Mouse (Mus musculus) left cerebral cortex, adult 8-10 months (tissue): Measurements from ENCODE around the gene Fnbp1. TPM values are rescaled to one million over a fixed set of nuclear protein-coding genes. Genes with fewer than 3 reads are reported as not detected.
A peak's percentile ranks its signal among the peaks of the same experiment; 100 is the strongest.

ENCODE experiments used
- DNase-seq, 2 experiments: peaks; one replicate each; pipeline ENCODE4 v3.0.0; 2022; ENCODE audit warnings: low spot score in 2 of 2
- total RNA-seq, 4 experiments: library from RNA; stranded (reverse); gene quantifications; 2 replicates each; pipeline ENCODE4 v1.2.4; 2022

Fnbp1 gene
- total RNA-seq, 4 experiments from 2014 or later: 117 to 135 (median 123) TPM

DNA sequence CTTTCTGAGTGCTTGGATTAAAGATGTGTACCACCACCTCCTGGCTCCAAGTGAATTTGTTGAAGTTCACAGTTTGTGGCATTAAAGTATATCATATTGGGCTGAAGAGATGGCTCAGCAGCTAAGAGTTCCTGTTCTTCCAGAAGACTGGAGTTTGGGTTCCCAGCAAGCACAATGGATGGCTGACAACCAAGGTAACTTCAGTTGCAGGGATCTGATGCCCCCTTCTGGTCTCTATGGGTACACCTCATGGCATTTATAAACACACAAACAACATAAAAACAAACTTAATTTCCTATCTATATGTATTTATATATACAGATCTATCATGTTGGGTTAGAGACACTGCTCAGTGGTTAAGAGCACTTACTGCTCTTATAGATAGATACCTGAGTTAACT is 9.0 kb upstream of the Fnbp1 start:
- no peak for DNase-seq

GRCm38 (mm10) chr2:31147054-31147453 is 5.2 kb upstream of the Fnbp1 start:
- no peak for DNase-seq

DNA sequence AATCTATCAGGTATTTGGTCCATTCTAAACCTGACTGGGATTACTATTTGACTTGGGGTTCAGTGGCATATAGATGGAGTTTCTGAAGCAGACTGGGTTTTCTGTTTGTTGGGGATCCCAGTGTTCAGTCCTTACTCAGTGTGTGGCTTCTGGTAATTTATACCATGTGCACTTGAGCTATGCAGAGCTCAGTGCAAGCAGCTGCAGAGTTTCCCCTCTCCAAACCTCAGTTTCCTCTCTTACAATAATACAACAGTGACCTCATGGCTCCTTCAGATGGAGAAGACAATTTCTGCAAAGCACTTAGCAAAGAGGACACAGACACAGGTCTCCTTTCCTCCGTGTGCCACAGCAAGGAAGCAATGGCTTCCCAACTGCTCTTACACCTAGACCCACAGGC is 3.1 kb upstream of the Fnbp1 start:
- DNase-seq: no peak

DNA sequence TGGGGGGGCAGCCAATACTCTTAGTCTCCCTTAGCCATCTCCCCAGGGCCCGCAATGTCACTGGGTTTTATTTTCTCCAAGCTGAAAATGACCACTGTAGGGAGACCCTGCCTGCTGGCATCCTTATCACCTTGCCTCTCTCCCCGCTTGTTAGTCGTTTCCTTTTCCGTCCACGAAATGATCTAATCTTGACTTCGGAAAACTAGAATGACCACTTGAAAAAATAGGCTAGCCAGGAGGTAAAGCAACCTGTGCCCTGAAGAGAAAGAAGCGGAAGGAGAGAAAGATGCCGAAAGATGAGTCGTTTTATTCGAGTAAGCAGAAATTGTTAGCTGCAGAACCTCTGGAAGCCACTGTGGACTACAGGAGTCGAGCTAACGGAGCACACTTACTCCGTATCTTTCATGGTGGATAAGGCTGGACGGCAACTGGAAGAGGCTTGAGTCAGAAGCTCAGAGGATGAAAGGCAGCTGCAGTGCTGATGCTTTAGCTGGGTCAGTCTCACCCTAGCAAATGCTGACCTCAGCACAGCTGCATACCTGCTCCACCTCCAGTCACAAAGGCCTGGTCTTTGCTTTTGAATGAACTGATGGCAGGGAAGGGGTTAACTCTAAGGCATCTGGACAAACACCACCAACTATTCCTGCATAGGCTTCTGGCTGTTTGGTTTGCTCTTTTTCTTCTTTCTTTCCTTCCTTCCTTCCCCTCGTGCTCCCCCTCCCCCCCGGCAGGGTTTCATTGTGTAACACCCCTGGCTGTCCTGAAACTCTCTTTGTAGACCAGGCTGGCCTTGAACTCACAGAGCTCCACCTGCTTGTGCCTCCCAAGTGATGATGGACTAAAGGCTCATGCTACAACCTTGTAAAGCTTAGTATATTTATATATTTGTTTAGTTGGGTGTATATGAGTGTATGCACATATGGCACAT is 2.2 kb upstream of the Fnbp1 start:
- no peak for DNase-seq

DNA sequence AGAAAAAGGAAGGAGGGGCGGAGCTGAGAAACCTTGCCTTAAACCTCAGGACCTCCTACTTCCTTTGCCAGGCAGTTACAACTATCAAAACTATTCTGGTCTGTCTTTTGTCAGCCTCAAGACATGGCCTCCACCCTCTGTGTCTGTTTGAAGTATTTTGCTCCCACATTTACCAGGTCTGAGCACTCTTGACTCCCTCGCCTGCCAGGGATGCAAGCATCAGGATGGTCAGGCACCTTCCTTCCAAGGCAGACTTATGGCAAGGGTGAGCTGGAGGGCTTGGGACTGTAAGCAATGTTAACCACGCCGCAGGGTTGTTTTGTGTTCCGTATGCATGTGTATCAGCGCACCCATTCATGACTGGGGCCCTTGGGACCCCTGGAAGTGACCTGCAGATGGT is 1.5 kb upstream of the Fnbp1 start:
- DNase-seq: no peak

DNA sequence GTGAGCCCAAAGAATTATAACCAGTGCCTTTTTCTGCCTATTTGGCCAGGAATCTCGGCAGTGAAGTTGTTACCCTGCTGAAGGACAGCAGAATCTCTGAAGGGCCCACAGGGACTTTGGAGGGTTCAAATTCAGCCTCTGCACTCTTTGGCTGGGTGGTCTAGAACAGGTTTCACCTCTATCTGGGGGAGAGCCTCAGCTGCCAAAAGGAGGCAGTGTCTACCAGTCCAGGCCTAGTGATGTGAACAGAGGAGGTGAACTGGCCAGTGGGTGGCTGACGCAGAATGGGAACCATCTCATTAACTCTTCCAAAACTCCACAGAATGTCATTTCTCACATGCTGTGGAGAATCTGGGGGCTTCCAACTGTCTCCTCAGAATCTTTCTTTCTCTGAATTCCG is 697 bp upstream of the Fnbp1 start:
- no peak for DNase-seq

- peak in 1 of 2 experiments; percentile 28 for DNase-seq
These were observed 538 bp downstream of the Fnbp1 start for GRCm38 (mm10) chr2:31141074-31141866.

- DNase-seq: no peak
These were observed 1.1 kb downstream of the Fnbp1 start for GRCm38 (mm10) chr2:31140772-31141073.

DNA sequence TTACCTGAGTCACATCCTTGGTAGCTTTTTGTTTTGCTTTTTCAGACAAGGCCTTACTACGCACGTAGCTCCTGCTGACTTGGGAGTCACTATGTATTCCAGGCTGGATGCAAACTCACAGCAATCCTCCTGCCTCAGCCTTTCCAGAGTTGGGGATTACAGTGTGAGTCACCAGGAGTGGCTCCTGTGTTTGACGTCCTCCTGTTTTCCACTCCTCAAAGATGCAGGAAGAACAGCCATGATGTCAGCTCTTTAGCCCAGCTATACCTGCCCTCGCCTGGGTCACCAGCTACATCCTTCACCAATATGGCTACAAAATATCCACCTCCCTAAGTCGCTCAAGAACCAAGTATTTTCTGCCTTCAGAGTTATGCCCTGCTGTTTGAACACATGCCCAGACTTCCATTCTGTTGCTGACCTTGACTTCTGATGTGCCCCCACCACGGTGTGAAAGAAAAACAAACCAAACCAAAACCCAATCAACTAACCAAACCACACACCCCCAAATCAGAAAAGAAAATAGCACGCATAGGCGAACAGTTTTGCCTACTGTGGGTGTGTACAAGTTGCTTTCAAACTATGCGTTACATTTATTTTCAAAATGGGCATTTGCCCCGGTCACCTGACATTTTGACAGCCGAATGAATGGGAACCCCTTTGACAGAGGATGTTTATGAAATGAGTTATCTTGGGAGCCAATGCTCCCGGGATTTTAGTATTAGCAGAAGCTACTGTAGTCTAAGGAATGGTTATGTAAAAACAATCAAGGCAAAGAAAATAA is 1.6 kb downstream of the Fnbp1 start:
- no peak for DNase-seq

DNA sequence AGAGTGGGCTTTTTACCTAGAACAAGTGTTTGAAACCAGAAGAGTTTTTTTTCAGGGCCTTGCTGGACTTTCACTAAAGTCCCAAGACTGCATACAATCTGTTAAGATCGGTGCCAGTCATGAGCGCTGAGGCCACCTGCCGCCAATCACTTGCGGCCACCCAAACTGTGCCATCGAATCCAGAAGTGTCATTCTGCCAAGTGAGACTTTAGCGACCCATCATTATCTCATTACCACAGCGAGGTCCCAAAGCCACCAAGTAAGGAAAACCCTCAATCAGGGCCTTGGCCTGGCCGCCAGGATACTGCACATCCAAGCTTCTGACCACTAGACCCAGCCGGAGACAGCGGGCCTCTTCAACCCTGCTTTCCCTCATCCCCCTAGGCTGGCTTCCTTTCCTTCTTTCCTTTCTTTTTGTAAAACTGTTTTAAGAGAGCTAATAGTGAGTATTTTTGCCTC is 2.6 kb downstream of the Fnbp1 start:
- no peak for DNase-seq

DNA sequence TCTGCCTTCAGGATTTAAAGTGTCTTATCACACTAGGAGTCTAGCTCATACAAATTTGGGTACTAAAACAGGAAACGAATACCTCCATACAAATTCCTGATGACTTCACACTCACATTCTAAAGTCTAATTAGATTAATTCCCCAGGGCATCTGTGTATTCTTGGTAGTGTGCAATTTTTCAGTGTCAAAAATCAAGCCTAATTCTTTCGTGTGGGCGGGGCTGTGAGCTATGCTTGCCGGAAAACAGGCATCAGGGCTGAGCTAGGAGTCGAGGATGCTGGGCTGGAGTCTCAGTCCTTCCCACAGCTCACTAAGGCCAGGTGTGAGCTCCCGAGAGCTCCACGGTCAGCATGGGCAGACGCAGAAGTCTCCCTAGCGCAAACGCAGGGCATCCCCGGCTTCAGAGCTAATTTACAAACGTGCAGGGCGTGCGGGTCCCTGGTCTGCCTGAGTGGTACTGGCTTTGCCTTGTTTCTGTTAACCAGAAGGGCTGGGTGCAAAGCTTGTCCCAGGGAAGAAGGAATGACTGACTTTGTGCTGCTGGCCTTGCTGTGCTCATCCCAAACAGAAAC is 4.7 kb downstream of the Fnbp1 start:
- no peak for DNase-seq

DNA sequence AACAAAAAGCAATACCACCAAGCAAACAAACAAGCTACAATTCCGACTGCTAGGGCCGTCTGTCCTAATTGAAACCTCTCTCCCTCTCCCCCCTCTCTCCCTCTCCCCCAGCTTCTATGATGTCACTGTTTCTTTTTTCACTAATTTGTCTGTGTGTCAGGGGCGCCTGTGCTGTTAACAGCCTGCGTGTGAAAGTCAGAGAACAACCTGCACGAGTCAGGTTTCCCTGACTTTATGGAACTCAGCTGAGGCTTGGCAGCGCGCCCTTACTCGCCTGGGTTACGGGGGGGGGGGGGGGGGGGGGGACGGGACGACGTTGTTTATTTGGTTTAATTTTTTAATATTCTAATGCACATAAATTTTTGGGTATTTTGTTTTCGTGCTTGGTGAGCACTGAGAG is 5.5 kb downstream of the Fnbp1 start:
- DNase-seq: no peak

DNA sequence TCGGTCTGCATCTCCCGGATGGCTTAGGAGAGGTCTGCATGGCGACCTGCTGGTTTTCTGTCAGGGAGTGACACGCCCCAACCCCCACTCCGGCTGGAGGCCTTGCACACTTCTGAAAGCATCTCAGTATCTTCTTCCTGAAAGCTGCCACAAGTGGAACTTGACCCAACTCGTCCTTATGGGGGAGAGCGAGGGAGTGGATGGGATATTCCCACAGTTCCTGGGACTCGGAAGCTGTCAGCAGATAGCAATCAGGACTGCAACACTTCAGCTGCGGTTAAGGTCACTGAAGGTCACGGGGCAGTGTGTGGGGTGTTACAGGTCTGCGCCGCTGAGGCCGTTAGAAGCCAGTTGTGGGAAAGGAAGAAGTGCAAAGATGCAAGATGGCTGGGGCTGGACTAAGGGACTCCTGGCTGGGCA is 6.3 kb downstream of the Fnbp1 start:
- no peak for DNase-seq

GRCm38 (mm10) chr2:31133981-31134380 is 7.8 kb downstream of the Fnbp1 start:
- DNase-seq: no peak

DNA sequence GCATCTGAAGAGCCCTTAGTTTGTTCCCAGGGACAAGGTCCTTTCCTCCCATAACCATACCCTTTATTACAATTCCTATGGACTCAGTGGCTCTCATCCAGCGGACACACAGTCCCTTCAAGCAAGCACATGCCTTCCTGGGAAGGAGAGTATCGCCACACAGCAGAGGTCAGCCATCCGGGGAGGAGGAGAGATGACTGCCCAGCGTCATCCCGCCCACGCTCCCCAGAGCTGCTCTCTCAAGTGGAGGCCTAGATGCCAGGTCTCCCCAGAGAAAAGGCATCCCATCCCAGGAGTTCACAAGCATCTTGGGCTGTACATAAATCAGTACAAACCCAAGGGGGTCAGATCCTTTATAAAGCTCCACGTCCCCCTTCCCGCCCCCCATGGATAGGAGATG is 9.1 kb downstream of the Fnbp1 start:
- no peak for DNase-seq

GRCm38 (mm10) chr2:31130815-31131299 is 11.0 kb downstream of the Fnbp1 start:
- no peak for DNase-seq

DNA sequence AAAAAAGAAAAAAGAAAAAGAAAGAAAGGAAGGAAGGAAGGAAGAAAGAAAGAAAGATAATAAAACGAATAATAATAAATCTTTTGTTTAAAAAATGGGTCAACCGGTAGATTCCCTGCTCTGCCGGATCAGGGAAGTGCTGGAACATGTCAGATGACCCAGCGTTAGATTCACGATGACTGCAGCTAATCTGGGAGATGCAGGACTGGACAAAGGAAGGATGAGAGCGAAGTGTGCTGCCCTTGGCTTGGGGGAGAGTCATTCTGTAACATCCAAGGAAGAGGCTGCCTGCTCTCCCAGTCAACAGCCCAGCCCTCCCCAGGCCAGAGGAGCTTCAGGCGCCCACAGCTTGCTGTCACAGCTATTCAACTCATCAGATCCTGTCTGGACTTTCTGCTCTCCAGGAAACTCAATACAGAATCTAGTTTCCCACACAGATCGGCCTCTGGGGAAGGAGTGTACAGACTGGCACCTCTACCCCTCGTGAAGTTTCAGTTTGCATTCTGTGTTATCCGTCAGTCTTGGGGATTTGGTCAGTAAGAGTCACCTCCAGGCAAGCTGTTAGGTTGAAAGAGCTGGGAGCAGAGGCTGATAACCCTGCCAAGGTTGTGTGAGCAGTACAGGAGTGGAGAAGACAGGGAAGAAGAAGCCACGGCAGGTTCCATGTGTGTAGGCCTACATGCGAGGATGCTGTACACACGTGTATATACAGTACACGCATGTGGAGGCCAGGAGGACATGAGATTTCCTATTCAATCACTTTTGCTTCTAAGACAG is 11.9 kb downstream of the Fnbp1 start:
- no peak for DNase-seq

DNA sequence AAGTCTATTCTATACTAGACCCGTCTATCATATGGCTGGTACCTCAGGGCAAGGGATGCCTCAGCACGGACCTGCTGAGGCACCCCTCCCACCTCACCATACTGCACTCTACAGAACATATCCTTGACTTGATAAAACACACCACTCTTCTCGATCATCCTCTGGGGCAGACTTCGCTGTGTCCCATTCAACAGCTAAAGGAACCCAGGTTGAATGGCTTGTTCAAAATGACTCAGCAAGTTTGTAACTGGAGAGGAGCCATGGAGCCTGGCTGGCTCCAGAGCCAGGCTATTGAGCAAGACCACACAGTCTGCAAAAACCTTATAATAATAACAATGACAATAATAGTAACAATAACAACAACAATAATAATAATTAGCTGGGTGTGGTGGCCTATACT is 13.9 kb downstream of the Fnbp1 start:
- no peak for DNase-seq

GRCm38 (mm10) chr2:31127219-31127618 is 14.6 kb downstream of the Fnbp1 start:
- DNase-seq: no peak

- no peak for DNase-seq
These were observed 15.8 kb downstream of the Fnbp1 start for GRCm38 (mm10) chr2:31126048-31126447.

DNA sequence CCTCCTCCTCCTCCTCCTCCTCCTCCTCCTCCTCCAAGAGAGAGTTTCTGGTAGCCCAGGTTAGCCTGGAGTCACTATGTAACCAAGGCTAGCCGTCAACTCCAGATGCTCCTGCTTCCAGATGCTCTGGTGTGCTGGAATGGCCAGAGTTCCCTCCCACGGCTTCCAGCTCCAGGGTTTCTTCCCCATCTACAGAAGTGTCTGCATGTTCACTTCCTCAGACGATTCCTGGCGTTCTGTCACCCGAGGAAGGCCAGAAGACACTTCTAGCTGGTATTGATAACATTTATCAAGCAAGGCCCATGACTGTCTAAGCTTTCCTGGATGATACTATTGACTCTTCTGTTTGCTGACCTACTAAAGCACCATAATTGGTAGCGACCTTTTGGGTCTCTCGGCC is 16.7 kb downstream of the Fnbp1 start:
- no peak for DNase-seq
